Mouse (Mus musculus) layer of hippocampus, adult 2 months (tissue): Measurements from ENCODE around the gene Esr1. TPM values are rescaled to one million over a fixed set of nuclear protein-coding genes. Genes with fewer than 3 reads are reported as not detected.
"Not testable (repeated sequence)": the region's sequence is repeated elsewhere in the genome, so short reads cannot be mapped to it uniquely, and the experiment has no call there.

ENCODE experiments used
- DNase-seq, 2 experiments: peaks; one replicate each; pipeline ENCODE4 v3.0.0; 2022; ENCODE audit warnings: low spot score in 2 of 2
- H3K27ac ChIP-seq: fragments of 200-600 bp; 2 replicates; pipeline ENCODE4 v1.8.1; 2022
- H3K4me3 ChIP-seq: fragments of 200-600 bp; 2 replicates; pipeline ENCODE4 v1.8.1; 2022; ENCODE audit warnings: mild to moderate bottlenecking
- CTCF ChIP-seq: fragments of 200-600 bp; conservative IDR thresholded peaks from 2 replicates; pipeline ENCODE4 v1.8.1; 2022; ENCODE audit warnings: antibody characterized with exemption, mild to moderate bottlenecking, moderate library complexity
- total RNA-seq, 2 experiments: library from RNA; stranded (reverse); gene quantifications; 2 replicates each; pipeline ENCODE4 v1.2.3; 2021

The Esr1 gene
- total RNA-seq, 2 experiments from 2014 or later, result 2.5 to 2.7 TPM

DNA sequence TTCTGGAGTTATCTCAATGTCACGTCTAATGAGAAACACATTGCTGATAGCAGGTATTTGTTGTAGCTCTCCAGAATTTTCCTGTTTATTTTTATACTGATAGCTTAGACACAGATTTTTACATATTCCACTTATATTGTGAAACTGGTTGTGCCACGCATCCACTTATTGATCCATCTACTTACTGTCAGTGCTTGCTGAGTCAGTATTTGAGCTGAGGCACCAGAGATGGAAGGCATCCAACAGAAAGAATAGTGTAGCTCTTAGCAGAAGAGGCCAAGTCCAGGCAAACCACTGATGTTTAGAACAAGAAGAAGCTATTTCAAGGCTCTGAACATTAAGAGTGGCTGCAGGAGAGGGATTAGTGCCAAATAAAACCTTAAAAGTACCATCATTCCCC lies 126.9 kb downstream of the Esr1 start:
- DNase-seq, result no peak
- no peak for TF ChIP-seq CTCF
- no peak overlapping the region for H3K27ac ChIP-seq
- H3K4me3 ChIP-seq, result no peak overlapping the region

DNA sequence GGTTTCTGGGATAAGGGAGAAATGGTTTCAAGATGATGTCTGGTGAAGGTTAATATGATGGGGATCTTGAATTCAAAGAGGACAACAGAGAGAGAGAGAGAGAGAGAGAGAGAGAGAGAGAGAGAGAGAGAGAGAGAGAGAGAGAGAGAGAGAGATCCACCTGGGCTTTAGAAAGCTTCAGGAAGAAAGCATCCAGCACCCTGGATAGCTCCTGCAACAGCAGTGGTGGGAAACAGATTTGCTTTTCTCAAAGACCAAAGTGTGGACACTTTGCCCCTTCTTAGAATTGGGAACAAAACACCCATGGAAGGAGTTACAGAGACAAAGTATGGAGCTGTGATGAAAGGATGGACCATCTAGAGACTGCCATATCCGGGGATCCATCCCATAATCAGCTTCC lies 139.7 kb downstream of the Esr1 start:
- DNase-seq, result not testable (repeated sequence)

DNA sequence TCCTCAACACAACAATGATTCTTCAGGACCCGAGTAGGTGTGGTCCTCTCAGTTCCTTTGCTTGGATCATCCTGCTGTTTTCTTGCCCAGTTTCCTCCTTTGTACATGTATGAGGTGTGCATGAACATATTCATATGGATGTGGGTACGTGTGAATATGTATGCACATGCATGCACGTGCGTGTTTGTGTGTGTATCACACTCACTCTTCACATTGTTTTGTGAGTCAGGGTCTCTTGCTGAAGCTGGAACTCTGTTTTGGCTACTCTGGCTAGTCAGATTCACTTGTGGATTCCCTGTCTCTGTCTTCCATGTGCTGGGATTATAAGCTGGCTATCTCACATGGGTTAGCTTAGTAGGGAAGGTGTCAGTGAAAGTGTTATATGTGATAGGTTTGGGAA lies 141.6 kb downstream of the Esr1 start:
- no peak overlapping the region for H3K4me3 ChIP-seq
- no peak for TF ChIP-seq CTCF
- no peak overlapping the region for H3K27ac ChIP-seq
- no peak for DNase-seq

More for the DNA sequence above, 139.7 kb downstream of the Esr1 start:
- H3K27ac ChIP-seq, H3K4me3 ChIP-seq: not testable (repeated sequence)

DNA sequence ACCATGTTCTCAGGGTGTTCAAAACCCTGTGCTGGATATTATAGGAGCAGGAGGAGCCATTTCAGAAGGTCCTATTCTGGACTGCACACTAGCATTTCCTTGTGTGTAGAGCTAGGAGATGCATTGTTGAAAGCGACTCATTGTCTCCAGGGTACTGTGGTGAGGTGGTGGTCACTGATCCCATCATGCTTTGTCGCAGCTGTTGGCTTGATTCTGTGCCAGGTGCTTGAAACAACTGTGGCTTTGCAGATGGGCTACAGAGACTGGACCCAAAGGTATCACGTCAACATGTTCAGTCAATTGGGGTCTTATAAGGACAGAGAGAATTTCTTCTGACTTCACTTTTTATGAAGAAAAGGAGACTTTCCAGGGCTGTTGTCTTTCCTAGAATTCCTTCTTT lies 164.1 kb downstream of the Esr1 start:
- TF ChIP-seq CTCF, result no peak

DNA sequence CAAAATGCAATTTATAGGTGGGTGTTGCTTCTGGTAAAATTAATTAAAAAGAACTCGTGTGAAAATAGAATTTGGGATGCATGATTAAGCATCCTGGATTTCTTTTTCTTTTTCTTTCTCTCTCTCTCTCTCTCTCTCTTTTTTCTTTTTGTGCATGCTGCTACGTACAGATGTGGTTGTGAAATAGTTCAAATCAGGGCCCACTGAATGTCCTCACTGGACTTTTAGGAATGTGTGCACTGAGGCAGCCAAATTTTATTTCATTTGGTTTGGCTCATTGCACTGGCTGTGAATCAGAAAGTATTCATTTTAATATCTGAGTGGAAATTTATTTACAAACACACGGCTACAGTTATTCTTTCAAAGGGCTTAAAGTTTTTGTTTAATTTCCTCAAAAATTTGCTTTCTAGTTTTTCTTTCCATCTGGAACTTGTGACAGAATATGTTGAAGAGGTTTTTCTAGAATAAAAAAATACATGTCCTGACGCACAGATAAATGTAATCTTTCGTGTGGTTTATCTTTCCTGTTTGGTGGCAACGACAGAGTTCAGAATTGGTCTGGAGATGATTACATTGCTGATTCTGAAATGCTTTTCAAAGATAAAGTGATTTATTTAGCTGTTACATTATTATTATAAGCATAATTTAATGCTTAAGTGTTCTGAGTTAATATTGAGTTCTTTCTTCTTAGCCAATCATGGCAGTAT lies 164.8 kb downstream of the Esr1 start:
- no peak overlapping the region for H3K4me3 ChIP-seq
- DNase-seq, result no peak
- no peak overlapping the region for H3K27ac ChIP-seq
- no peak for TF ChIP-seq CTCF

More for the DNA sequence above, 164.1 kb downstream of the Esr1 start:
- no peak overlapping the region for H3K4me3 ChIP-seq
- H3K27ac ChIP-seq, result no peak overlapping the region
- DNase-seq, result no peak

DNA sequence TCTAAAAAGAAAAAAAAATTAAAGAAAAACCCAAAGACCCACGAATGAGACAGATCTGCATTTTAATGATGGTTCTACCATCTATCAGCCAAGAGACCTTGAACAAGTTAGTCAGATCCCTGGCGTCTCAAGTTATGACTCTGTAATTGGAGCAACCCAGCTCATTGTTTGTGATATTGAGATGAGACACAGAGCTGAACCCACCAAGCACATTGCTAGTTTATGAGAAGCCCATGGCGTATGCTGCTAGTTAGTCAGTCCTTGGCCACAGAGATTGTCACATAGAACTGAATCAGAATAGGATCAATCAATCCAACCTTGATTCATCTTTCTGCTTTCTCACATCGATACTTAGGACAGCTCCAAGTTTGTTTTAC lies 165.3 kb downstream of the Esr1 start:
- Histone ChIP-seq H3K4me3 (no peak overlapping the region), H3K27ac (no peak overlapping the region)
- DNase-seq, result no peak
- TF ChIP-seq CTCF, result no peak

DNA sequence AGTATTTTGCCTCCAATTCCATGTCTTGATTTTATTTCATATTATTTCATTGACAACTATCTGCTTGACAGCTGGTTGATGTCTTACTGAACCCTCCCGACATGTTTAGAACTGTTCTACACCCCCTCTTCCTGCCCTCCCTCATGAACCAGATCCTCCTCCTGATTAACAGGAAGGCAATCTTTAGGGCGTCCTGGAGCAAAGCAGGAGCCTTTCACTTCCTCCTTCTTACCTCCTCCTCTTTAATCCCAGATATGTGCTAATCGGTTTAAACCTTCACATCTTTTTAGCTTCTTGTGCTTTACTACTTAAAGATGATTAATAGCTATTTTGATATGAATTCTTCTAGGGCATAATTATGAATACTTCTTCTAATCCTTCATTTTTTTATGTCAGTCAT lies 166.6 kb downstream of the Esr1 start:
- H3K27ac ChIP-seq, result no peak overlapping the region
- no peak for DNase-seq
- no peak overlapping the region for H3K4me3 ChIP-seq
- no peak for TF ChIP-seq CTCF

DNA sequence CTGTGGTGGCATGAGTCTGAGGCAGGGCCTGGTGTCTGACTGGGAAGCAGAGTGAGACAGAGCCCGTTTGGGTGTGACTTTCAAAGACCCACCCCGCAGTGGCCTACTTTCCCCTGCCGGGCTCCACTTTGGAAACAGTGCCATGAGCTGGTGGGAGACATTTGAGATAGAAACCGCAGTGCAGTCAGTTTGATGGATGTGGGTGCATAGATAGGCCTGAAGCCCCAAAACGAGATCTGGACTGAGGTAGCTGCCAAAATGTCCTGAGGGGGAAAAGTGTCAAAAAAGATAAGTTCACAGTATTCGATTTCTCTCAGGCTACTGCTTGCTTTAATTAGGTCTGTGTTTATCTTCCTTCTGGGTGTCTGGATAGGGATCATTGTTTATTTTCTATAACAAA lies 169.5 kb downstream of the Esr1 start:
- Histone ChIP-seq H3K4me3 (no peak overlapping the region), H3K27ac (no peak overlapping the region)
- no peak for DNase-seq
- no peak for TF ChIP-seq CTCF

DNA sequence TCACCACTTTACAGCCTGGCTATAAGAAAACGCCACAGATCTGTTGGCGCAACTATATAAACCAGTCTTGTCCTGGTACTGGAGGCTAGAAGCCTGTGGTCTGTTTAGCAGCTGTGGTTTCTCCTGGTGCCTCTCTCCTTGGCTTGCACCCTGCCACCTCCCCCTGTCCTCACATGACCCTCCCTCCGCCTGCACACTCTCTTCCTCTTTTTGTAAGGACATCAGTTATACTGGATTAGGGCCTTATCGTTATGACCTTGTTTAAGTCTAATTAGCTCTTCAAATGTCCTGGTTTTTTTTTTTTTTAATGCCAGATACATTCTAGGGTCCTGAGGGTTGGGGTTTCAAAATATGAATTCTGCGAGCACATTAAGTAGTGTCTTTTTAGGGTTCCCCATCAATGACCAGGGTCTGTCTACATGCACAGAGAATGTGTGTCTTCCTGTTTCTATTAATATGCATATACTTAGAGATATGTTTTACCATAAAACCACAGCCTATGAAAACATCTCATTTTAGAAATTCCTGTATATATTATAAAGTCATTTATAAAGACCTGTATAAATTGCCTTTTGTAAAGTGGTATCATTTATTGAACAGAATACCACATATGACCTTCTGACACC lies 175.7 kb downstream of the Esr1 start:
- Histone ChIP-seq H3K27ac (no peak overlapping the region), H3K4me3 (no peak overlapping the region)
- no peak for TF ChIP-seq CTCF
- no peak for DNase-seq

DNA sequence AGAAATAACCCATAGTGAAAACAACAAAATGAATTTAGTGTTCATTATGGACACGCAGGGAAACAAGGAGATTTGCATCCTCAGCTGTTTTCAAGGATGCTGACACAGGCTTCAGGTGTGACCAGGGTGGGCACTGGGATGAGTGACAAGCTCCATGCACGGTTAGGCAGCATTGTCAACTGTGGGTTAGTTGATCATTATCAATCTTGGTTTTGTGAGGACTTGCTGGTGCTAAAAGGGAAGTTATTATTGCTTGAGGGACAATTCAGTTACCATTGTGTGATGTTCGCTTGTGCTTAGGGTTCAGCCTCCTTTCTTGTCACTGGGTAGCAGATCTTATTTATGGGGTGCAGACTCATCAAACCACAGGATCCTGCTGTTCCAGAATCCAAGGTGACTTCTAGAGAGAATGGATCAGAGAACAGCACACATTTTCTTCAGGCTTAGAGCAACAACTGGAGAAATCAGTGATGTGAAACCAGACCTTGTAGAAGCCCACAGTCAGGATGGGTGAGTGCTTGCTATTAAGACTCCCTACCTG lies 186.9 kb downstream of the Esr1 start:
- H3K27ac ChIP-seq, result no peak overlapping the region
- no peak overlapping the region for H3K4me3 ChIP-seq
- no peak for DNase-seq
- no peak for TF ChIP-seq CTCF

DNA sequence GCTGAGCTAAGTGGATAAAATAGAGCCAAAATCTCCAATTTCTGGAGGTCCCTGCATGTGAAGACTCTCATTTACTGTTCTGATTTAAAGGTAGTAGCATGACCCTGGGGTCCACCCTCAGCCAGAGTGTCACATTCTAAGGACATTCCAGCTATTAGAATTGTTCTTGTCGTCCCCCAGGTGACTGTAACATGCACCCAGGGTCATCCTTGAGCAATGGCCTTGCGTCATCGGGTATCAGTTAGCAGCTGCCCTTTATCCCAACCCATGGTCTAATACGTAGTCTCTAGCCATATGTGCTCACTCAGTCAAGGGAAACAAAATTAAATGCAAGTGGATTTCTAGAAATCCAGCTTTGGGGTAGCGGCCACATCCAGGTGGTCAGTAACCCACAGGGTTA lies 213.0 kb downstream of the Esr1 start:
- no peak overlapping the region for H3K27ac ChIP-seq
- H3K4me3 ChIP-seq, result no peak overlapping the region
- DNase-seq, result no peak
- TF ChIP-seq CTCF, result no peak

DNA sequence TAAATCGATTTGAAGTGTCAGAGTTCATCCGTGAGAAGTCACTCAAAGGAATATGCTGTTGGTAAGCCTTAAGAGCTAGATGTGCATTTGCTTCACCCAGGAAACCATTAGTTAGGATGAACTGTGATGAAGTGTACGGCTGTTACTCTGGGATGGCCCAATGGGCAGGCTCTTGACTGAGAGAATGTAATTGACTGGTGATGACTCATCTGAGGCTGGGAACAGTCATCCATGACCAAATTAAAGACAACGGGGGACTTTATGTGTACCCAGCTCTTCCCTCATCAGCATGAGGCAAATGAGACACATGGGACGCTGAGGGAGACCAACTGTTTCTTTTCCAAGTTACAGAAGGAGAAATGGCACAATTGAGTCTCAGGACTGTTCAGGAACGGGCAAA lies 219.2 kb downstream of the Esr1 start:
- H3K27ac ChIP-seq, result no peak overlapping the region
- DNase-seq, result peak in 1 of 2 experiments; percentile 5
- no peak for TF ChIP-seq CTCF
- H3K4me3 ChIP-seq, result no peak overlapping the region

DNA sequence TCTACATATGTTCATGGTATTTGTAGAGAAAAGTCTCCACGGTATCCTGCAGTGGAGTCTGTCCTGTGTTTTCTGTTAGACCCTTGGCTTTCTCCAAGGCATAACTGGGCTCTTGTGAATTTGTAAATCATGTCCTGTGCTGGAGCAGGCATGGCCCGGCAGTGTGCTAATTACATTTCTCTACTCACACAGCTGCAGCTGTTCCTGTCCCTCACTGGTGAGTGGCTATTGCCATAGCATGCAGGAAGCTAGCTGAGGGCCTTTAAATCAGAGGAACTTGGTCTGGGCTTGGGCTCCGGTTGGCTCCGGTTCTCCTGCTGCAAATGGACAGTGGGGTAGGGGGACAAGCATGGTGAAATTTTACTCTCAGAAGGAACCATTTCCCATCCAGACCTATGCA lies 226.7 kb downstream of the Esr1 start:
- H3K27ac ChIP-seq, result no peak overlapping the region
- H3K4me3 ChIP-seq, result no peak overlapping the region
- TF ChIP-seq CTCF, result no peak
- DNase-seq, result no peak

DNA sequence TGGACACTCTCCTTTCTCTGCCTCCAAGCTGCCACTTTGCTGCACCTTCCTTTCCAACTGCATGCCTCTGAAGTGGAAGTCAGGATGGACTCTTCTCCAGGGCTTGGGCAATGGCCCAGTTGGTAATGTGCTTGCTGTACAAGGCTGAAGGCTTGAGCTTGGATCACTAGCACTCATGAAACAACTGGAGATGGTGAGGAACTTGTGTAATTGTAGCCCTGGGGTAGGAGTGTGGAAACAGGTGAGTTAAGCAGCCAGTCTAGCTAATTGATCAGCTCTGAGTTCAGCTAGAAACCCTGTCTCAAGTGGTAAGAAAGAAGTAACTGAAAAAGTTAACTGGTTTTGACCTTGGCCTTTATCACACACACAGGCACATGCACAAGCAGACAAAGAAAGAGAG lies 229.6 kb downstream of the Esr1 start:
- no peak overlapping the region for H3K4me3 ChIP-seq
- no peak overlapping the region for H3K27ac ChIP-seq
- TF ChIP-seq CTCF, result no peak

More for the DNA sequence above, 229.6 kb downstream of the Esr1 start:
- no peak for DNase-seq
